Mouse (Mus musculus): ENCODE measurements around the gene Galnt14. TPM values are rescaled to one million over a fixed set of nuclear protein-coding genes. Genes with fewer than 3 reads are reported as not detected.

Galnt14 gene
- polyA plus RNA-seq (2014; fragmentation: Nextera tagmentation; extraction: Ambion mirVana): 5.1 and 5.6 TPM in 2 replicates

DNA sequence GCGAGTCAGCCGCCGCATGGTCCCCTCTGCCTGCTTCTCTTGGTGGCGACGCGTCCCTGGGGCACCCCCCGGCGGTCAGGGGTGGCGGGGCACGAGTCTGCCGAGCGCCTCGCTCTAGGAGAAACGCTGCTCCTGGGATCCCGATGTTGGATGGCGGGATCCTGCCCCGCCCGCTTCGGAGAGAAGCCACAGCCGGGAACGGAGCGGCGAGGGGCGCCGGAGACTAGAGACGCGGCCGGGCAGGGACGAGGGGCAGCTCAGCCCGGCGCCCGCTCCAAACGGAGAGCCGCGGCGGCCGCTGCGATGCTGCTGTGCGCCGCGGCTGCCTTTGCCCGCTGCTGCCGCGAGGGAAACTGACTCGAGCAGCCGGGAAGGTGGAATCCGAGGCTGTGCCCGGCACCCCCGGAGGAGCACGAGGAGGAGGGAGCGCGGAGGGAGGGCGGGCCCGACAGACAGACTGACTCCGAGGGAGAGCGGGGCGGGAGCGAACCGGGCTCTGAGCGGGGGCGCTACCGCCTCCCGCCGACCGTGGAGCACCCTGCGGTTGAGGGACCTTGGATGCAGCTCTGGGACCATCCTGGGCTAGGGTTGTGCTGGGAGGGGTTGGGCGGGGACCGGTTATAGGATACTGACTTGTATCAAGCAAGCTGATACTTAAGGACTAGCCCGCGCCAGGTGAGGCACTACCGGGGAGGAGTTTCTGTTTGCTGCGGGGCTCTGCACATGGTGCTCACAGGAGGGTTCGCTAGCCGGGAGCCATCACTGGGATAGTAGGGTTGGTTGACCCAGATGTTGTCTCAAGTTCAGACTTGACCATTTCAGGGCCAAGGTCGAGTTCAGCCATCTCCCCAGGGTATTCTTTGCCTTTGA, at the start of gene Galnt14:
Galnt14 (minus strand) TSS at position 412 of the 870 bp plus-strand sequence.
- Histone ChIP-seq H3K9ac (ENCODE audit: low read depth, low read length) (peak within 1 kb of the TSS; percentile 67), H3K27ac (replicated peaks; ENCODE audit: low read depth, low read length) (no peak within 1 kb of the TSS; the same call in 1 of the 2 replicates), H3K4me2 (ENCODE audit: low read depth, low read length) (peak within 1 kb of the TSS; percentile 82), H3K36me3 (ENCODE audit: control insufficient read depth, insufficient read depth, low read length) (no peaks in the 10 kb centered on the region), H3K27me3 (replicated peaks; ENCODE audit: control insufficient read depth, insufficient read depth, low read length) (peaks cover 36% of the 10 kb centered on the region), H3K9me3 (ENCODE audit: control insufficient read depth, low read length) (peaks cover 8% of the 10 kb centered on the region; the same call in 1 of the 2 replicates), H3K4me1 (ENCODE audit: control insufficient read depth, insufficient read depth, low read length) (no peaks in the 10 kb centered on the region), H3K4me3 (ENCODE audit: low read depth, low read length) (peak within 1 kb of the TSS; percentile 57)
- under 1% methylated on average over 18 of the region's 75 CpGs for WGBS
- peak; percentile 72 for ATAC-seq (ENCODE audit: low read depth)
- DNase-seq (ENCODE audit: low spot score): peak; percentile 59

GRCm38 (mm10) chr17:73743681-73744311, 33.5 kb upstream of the Galnt14 start:
- ATAC-seq (ENCODE audit: low read depth): peak; percentile 87
- no peak overlapping the region for H3K4me3 ChIP-seq (ENCODE audit: low read depth, low read length)
- DNase-seq (ENCODE audit: low spot score): peak; percentile 90
- H3K36me3 ChIP-seq (ENCODE audit: control insufficient read depth, insufficient read depth, low read length): no peaks in the 10 kb centered on the region
- H3K27me3 ChIP-seq (replicated peaks; ENCODE audit: control insufficient read depth, insufficient read depth, low read length): no peaks in the 10 kb centered on the region
- no peaks in the 10 kb centered on the region for H3K9me3 ChIP-seq (ENCODE audit: control insufficient read depth, low read length)
- no peak overlapping the region for H3K27ac ChIP-seq (replicated peaks; ENCODE audit: low read depth, low read length)
- WGBS: 4% methylated on average over 6 of the region's 6 CpGs
- H3K9ac ChIP-seq (ENCODE audit: low read depth, low read length): no peak overlapping the region
- H3K4me2 ChIP-seq (ENCODE audit: low read depth, low read length): no peak overlapping the region
- no peaks in the 10 kb centered on the region for H3K4me1 ChIP-seq (ENCODE audit: control insufficient read depth, insufficient read depth, low read length)

- ATAC-seq (ENCODE audit: low read depth): no peak
- DNase-seq (ENCODE audit: low spot score): peak; percentile 50
- WGBS: 55% methylated on average over 8 of the region's 8 CpGs
Observed at GRCm38 (mm10) chr17:73723885-73724682, 13.8 kb upstream of the Galnt14 start.

GRCm38 (mm10) chr17:73719021-73719748, 8.9 kb upstream of the Galnt14 start:
- Histone ChIP-seq H3K4me2 (ENCODE audit: low read depth, low read length) (no peak overlapping the region), H3K9ac (ENCODE audit: low read depth, low read length) (no peak overlapping the region), H3K4me3 (ENCODE audit: low read depth, low read length) (no peak overlapping the region), H3K27me3 (replicated peaks; ENCODE audit: control insufficient read depth, insufficient read depth, low read length) (no peaks in the 10 kb centered on the region; the same call in 1 of the 2 replicates), H3K9me3 (ENCODE audit: control insufficient read depth, low read length) (no peaks in the 10 kb centered on the region), H3K36me3 (ENCODE audit: control insufficient read depth, insufficient read depth, low read length) (no peaks in the 10 kb centered on the region), H3K27ac (replicated peaks; ENCODE audit: low read depth, low read length) (no peak overlapping the region), H3K4me1 (ENCODE audit: control insufficient read depth, insufficient read depth, low read length) (no peaks in the 10 kb centered on the region)
- WGBS: 84% methylated on average over 2 of the region's 2 CpGs
- DNase-seq (ENCODE audit: low spot score) (no peak), ATAC-seq (ENCODE audit: low read depth) (no peak)

More at GRCm38 (mm10) chr17:73723885-73724682, 13.8 kb upstream of the Galnt14 start:
- Histone ChIP-seq H3K9me3 (ENCODE audit: control insufficient read depth, low read length) (no peaks in the 10 kb centered on the region), H3K27ac (replicated peaks; ENCODE audit: low read depth, low read length) (no peak overlapping the region), H3K9ac (ENCODE audit: low read depth, low read length) (no peak overlapping the region), H3K4me2 (ENCODE audit: low read depth, low read length) (no peak overlapping the region), H3K27me3 (replicated peaks; ENCODE audit: control insufficient read depth, insufficient read depth, low read length) (no peaks in the 10 kb centered on the region), H3K4me3 (ENCODE audit: low read depth, low read length) (no peak overlapping the region), H3K4me1 (ENCODE audit: control insufficient read depth, insufficient read depth, low read length) (no peaks in the 10 kb centered on the region), H3K36me3 (ENCODE audit: control insufficient read depth, insufficient read depth, low read length) (no peaks in the 10 kb centered on the region)

DNA sequence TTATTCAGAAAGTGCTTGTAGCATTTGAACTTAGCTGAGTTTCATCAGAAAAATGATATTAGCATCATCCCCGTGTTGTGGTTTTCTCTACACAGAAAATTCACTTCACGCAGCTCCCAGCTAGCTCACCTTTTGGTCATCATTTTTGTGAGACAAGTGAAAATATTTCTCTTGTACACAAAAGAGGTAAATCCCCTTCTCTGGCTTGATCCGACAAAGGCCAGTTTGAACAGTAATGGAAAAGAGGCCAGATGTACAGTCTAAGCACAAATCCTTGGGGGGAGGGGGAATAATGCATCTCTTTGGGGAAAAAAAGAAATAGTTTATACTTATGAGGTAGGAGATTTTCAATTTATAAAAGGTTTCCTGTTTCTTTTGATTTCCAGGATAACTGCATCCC, 6.4 kb upstream of the Galnt14 start:
- peaks cover 6% of the 10 kb centered on the region for H3K27me3 ChIP-seq (replicated peaks; ENCODE audit: control insufficient read depth, insufficient read depth, low read length)
- no peak overlapping the region for H3K9ac ChIP-seq (ENCODE audit: low read depth, low read length)
- ATAC-seq (ENCODE audit: low read depth) (no peak), DNase-seq (ENCODE audit: low spot score) (no peak)
- H3K4me1 ChIP-seq (ENCODE audit: control insufficient read depth, insufficient read depth, low read length): no peaks in the 10 kb centered on the region
- H3K27ac ChIP-seq (replicated peaks; ENCODE audit: low read depth, low read length): no peak overlapping the region
- no peak overlapping the region for H3K4me2 ChIP-seq (ENCODE audit: low read depth, low read length)
- H3K4me3 ChIP-seq (ENCODE audit: low read depth, low read length): no peak overlapping the region
- WGBS: 58% methylated on average over 3 of the region's 3 CpGs
- H3K36me3 ChIP-seq (ENCODE audit: control insufficient read depth, insufficient read depth, low read length): no peaks in the 10 kb centered on the region
- H3K9me3 ChIP-seq (ENCODE audit: control insufficient read depth, low read length): no peaks in the 10 kb centered on the region

DNA sequence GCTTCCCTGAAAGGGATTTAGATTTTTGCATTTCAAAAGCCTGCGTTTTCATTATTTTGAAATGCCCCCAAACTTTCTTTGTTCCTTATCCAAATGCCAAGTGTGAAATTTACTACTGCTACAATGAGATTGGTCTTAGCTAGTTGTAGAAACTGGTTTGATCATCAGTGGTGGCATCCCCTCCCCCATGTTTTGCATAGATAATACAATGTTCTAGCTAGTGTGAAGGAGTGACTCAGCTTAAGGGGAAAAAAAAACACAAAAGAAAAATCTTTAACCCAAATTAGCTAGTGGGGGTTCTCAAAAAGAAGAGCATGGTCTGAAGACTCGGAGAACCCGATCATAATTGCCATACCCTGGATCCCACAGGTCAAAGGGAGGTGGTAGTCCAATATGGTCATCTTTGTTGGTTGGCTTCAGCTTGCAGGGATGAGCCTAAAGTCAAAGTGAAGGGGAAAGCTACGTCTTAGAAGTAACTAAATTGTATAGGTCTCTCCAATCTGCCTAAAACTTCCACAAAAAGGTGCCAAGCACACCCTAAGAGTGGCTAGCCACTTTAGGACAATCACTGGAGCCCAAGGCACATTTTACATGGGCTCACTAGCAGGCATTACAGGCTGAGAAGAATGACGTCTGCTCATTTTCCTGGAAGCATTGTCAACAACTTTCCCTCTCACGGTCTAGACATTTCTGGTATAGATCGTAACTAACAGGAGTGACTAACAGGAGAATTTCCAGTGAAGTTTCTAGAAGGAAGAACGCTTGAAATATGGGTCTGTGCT, 4.4 kb upstream of the Galnt14 start:
- H3K27ac ChIP-seq (replicated peaks; ENCODE audit: low read depth, low read length): no peak overlapping the region
- H3K4me3 ChIP-seq (ENCODE audit: low read depth, low read length): no peak overlapping the region
- H3K27me3 ChIP-seq (replicated peaks; ENCODE audit: control insufficient read depth, insufficient read depth, low read length): peaks cover 25% of the 10 kb centered on the region
- DNase-seq (ENCODE audit: low spot score): no peak
- H3K4me1 ChIP-seq (ENCODE audit: control insufficient read depth, insufficient read depth, low read length): no peaks in the 10 kb centered on the region
- WGBS: 83% methylated on average over 8 of the region's 8 CpGs
- no peak overlapping the region for H3K4me2 ChIP-seq (ENCODE audit: low read depth, low read length)
- no peak for ATAC-seq (ENCODE audit: low read depth)
- H3K9ac ChIP-seq (ENCODE audit: low read depth, low read length): no peak overlapping the region
- no peaks in the 10 kb centered on the region for H3K36me3 ChIP-seq (ENCODE audit: control insufficient read depth, insufficient read depth, low read length)
- H3K9me3 ChIP-seq (ENCODE audit: control insufficient read depth, low read length): no peaks in the 10 kb centered on the region

- no peak for ATAC-seq (ENCODE audit: low read depth)
- DNase-seq (ENCODE audit: low spot score): no peak
- Histone ChIP-seq H3K27ac (replicated peaks; ENCODE audit: low read depth, low read length) (no peak overlapping the region), H3K4me3 (ENCODE audit: low read depth, low read length) (no peak overlapping the region), H3K9me3 (ENCODE audit: control insufficient read depth, low read length) (peaks cover 2% of the 10 kb centered on the region; the same call in 1 of the 2 replicates), H3K4me2 (ENCODE audit: low read depth, low read length) (no peak overlapping the region), H3K4me1 (ENCODE audit: control insufficient read depth, insufficient read depth, low read length) (no peaks in the 10 kb centered on the region), H3K9ac (ENCODE audit: low read depth, low read length) (no peak overlapping the region), H3K36me3 (ENCODE audit: control insufficient read depth, insufficient read depth, low read length) (no peaks in the 10 kb centered on the region), H3K27me3 (replicated peaks; ENCODE audit: control insufficient read depth, insufficient read depth, low read length) (peaks cover 36% of the 10 kb centered on the region)
- WGBS: 47% methylated on average over 11 of the region's 11 CpGs
Observed at GRCm38 (mm10) chr17:73713347-73713746, 3.1 kb upstream of the Galnt14 start.
